Mouse (Mus musculus): ENCODE data around the gene Gm9936.

Gene Gm9936

DNA sequence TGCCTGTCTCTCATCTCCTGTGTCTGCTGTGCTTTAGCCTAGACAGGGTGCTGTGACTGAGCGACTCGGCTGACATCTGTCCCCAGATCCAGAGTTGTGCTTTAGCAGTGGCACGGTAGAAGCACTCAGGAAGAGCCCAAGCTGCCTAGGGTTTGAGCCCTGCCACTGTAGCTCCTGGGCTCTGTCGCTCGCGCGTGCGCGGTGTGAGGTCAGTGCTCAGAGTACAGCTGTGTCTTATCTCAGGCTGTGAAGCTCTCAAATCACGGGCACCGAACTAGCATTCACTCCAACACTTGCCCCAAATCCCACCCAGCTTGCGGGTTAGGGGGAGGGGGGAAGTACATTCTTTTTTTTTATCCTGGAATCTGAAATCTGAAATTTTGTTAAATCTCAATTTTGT is 21.6 kb downstream of the Gm9936 start:
- DNase-seq = no peak

DNA sequence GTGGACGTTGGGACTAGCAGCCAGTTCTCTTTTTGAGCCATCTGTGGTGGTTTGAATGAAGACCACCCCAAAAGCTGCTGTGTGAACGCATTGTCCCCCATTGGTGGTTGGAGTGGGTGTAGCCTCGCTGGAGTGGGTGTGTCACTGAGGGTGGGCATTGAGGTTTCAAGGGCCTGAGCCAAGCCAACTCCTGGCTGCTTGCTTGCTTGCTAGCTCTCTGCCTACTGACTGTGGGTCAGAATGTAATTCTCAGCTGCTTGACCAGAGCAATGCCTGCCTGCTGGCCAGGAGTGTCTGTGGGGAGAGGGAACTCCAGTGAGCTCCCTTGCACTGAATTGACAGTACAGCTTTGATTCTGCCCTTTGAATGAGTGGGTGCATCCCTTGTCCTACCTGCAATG is 28.7 kb downstream of the Gm9936 start:
- no peak for DNase-seq

DNA sequence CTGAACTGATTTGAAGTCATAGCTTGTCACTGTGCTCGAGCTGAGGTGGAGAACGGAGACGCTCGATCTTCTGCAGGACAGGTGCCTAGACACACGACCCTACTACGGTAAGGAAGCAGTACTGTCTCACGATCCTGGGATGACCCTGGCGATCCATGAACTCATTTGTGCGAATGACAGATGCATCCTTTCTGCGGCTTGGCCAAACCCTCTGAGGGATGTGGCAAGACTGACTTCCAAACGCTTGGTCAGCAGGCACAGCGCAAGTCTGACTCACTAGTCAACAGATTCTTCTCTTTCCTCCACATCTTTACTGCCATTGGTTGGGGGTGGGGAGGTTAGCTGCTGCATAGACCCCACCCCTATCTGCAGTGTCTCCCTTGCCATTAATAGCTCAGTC is 31.1 kb downstream of the Gm9936 start:
- no peak for DNase-seq

DNA sequence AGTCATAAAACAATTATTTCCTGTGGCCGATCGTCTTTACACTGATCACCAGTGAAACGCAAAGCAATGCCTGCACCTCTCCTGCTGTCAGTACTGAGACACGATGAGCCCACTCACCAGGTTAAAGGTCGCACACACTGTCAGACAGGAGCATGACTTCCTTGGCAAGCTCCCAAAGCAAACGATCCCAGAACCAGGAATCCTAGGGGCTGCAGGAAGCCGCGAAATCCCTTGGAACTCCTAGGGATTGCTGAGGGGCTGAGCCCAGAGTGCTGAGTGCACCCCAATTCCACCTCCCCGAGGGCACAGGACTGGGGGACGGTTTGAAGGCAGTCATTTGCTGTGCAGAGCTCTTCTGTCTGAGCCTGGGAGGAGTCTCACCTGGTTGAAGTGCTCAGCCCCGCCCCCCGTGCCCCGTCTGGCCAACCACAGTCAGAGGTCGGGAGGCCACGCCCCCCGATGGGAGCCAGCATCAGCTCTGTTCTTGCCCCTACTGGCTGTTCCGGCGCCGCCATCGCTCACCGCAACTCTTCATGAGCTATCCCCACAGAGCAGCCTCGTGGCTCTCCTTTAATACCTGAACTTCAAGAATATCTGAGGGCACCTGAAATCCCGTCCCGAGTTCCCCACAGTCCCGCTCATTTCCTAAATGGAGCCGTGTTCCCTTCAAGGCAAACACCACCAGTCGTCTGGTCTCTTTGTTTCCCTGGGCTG is 32.3 kb downstream of the Gm9936 start:
- peak; percentile 52 for DNase-seq

DNA sequence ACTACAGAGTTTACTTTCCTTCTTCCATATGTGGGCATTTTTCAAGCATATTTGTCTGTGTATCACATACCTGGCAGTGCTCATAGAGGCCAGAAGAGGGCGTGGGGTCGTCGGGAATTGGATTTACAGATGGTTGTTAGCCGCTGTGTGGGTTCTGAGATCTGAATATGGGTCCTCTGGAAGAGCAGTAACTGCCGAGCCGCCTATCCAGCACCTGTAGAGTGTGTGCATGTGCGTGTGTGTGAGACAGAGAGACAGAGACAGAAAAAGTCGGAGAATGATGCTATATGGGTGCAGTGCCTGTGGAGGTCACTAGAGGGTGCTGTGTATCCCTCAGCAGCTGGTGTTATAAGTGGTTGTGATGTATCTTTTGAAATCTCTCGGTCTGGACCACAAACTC is 34.3 kb downstream of the Gm9936 start:
- DNase-seq = no peak

DNA sequence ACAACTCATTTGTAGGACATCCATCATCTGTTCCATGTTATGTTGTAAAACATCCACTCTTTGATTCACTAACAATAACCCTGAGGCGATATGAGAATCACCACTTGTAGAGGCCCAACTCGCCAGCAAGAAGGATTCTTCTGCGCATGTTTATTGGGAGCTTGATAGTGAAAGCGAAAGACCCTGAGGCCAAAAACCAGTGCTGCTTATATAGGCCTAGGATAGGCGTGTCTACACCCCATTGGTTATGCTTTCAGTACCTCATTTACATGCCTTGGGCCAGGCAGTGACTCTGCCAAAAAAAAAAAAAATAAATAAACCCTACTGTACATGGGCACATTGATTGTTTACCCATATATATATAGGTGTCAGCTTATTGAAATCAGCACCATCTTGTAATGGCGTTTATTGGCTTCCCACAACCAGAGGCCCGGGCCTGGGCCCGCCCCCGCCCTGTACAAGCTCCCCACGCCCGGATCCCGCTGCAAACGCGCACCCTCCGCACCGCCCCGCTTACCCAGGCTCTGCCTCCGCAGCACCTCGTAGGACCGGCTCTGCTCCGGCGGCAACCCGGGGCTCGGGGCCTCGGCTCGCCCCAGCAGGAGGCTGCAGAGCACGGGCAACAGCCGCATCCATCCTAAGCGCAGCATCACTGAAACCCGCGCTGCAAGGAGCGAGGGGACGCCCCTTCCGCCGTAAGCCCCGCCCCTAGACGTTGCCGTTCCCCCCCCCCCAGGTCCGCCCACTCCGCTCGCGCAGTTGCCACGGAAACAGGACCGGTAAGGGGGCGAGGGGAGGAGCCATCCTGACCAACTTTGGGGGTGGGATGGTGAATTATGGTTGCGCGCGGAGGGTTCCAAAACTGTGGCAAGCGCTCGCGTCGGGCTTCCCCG is 35.4 kb downstream of the Gm9936 start, which contains the start of gene 1500011B03Rik:
Gene 1500011B03Rik (minus strand): TSS at position 673 of the 893 bp plus-strand sequence.
- DNase-seq = peak; percentile 83

DNA sequence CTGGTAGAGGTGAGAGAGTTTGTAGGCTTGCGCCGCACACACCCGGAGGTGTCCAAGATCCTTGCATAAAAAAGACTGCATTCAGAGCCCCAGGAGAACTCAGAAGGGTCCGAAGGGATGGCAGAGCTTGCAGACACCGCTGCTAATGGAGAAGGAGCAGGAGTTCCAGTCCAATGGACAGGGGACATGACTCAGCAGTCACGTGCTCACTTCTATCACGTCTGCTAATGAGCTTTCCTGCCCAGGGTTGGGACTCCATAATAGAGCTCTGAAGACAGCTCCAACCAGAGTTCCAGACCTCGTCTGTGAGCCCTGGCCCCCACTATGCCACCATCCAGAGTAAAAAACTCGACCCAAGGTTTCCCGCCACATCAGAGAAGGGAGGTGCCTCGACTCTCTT is 40.4 kb downstream of the Gm9936 start:
- DNase-seq = no peak

DNA sequence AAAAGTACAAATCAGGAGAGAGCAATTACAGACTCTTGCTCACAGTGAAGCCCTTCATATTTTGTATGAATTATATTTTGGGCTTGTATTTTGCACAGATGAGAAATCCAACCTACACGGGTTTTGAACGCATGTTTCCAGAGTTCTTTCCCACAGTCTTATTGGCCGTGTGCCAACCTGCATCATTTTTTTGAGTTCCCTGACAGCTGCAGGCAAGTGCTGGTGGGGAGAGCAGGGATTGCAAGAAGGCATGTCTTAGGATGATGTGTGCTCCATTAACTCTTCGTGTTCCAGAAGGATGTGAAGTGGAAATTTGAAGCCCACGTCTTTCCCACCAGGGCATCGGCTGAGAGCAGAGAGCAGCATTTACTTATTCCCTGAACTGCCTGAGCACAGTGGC is 41.9 kb downstream of the Gm9936 start:
- no peak for DNase-seq

DNA sequence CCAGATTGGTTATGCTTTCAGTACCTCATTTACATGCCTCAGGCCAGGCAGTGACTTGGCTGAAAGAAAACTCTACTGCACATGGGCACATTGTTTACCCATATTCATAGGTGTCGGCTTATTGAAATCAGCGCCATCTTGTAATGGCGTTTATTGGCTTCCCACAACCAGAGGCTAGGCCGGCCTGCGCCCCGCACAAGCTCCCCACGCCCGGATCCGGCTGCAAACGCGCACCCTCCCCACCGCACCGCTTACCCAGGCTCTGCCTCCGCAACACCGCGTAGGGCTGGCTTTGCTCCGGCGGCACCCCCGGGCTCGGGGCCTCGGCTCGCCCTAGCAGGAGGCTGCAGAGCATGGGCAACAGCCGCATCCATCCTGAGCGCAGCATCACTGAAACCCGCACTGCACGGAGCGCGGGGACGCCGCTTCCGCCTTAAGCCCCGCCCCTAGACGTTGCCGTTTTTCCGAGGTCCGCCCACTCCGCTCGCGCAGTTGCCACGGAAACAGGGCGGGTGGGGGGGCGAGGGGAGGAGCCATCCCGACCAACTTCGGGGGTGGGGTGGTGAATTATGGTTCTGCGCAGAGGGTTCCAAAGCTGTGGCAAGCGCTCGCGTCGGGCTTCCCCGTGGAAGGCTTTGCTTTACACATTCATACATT is 44.8 kb downstream of the Gm9936 start:
- DNase-seq = peak; percentile 93

DNA sequence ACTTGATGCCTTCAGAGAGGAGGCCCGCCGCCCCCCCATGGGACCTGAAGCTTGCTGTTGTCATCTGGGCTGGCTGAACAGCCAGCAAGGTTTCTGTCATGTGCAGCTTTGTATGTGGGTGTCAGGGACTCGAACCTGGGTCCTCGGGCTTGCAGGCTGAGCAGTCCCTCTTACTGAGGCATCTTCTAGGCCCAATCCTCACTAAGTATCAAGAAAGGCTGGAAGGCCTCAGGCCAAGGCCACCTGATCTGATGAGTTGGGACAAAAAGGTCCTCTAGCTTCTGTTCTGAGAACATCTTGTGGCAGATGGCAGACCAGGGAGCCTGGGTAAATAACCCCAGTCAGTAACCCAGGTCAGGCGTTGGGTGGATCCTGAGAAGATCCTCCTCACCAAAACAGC is 48.7 kb downstream of the Gm9936 start:
- DNase-seq = no peak

DNA sequence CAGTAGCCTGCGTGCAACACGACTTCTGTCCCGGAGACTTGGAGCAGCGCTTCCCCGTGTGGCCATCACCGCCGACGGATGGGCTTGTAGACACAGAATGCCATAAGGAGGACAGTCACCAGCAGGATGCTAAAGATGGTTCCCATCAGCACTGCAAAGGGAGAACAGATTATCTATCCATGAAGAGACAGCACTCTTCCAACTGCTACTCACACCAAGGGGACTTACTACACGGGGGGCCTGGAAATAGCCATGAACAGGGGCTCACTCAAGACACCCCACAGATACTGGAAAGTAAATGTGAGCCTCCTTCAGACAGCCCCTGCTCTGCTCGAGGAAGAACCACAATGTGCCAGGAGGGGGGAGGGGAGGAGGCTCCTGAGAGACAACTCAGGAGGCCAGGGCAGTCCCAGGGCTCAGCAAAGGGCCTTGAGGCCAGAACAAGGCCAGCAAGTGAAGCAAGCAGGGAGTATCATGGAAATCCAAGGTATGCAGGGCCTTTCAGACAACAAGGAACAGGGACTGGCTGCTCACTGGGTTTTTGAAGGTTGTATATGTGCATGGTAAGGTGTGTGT is 49.2 kb downstream of the Gm9936 start:
- no peak for DNase-seq

DNA sequence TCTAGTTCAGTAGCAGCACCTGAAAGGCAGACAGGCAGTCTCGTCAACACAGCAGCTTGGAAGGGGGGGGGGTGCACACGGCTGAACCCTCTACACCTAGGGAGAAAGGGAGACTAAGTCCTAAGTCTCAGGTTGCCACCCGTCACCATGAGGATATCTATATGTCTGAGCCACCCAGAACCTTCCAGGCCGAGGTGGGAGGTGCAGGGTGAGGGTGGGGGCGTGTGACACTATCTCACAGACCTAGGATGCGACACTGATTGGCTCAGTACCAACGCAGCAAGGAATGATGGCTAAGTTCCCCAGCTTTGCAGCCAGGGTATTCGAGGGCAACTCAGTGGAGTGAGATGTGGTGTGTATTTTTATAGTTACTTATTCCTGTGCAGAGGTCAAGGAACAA is 50.1 kb downstream of the Gm9936 start:
- DNase-seq = no peak

DNA sequence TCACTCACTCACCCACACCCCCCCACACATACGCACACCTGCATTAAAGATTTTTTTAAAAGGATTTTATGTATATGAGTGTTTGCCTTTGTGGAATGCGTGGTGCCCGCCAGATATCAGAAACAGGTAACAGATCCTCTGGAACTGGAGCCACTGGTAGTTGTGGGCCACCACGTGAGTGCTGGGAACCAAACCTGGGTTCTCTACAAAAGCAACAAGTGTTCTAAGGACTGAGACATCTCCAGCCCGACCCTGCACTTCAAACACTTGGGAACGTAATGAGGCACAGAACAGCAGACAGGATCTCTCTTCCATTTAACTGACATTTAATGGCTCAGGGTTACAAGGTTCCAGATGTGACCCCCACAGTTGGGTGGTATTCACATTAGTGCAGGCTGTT is 50.6 kb downstream of the Gm9936 start:
- no peak for DNase-seq

DNA sequence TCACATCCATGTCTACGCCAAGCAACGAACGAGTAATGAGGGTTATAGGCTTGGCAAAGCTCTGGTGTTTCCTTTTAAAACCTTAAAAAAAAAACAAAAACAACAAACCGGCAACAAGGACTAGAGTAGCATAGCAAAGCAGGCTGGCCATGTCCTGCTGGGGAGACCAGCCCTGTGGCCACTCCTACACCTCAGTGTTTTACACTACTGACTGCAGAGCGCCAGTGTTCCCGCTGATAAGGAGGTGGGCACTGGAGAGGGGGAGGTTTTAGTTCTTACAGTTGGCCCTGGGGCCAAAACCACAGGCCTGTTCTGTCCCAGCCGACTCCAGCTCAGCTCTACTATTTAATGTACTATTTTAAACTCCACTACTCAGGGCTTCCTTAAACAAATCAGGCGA is 51.0 kb downstream of the Gm9936 start:
- no peak for DNase-seq

DNA sequence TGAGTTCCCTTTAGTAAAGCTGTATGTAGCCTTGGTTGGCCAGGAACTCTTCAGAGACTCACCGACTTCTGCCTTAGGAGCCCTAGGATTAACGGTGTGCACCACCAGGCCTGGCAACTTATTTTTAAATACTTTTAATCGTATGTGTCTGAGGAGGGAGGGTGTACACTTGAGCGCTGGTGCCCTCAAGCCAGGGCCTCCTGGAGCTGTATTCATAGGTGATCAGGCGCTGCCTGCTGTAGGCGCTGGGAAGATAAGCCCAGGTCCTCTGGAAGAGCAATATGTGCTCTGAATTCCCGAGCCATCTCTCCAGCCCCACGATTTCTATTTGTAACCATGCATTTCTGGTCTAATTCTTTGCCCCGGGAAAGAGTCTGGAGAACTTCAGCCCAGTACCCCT is 51.4 kb downstream of the Gm9936 start:
- DNase-seq = no peak

DNA sequence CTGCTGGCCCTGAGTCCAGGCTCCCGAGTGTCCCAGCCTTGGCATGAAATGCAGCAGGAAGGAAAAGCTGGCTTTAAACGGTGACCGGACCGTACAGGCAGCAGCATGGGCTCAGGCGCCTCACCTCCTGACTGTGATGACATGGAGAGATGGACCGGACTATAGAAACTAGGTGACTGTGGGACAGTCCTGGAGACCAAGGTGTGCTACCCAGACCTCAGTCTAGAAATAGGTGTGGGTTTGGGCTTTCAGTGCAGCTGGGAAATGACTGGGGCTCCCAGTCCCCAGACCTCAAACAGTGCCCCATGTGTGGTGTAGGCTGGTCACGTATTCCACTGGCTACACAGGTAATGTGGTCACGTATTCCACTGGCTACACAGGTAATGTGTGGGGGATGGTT is 51.8 kb downstream of the Gm9936 start:
- no peak for DNase-seq
